Mouse (Mus musculus) lung, postnatal 0 days (tissue): Measurements from ENCODE around the gene Atpaf1.

ENCODE experiments used
- CTCF ChIP-seq: IDR thresholded peaks from 2 replicates; pipeline ENCODE4 v1.5.1; 2016; ENCODE audit warnings: antibody characterized with exemption, mild to moderate bottlenecking
- EP300 ChIP-seq: IDR thresholded peaks from 2 replicates; pipeline ENCODE4 v1.6.1; 2016; ENCODE audit warnings: antibody characterized with exemption, mild to moderate bottlenecking, control low read depth

DNA sequence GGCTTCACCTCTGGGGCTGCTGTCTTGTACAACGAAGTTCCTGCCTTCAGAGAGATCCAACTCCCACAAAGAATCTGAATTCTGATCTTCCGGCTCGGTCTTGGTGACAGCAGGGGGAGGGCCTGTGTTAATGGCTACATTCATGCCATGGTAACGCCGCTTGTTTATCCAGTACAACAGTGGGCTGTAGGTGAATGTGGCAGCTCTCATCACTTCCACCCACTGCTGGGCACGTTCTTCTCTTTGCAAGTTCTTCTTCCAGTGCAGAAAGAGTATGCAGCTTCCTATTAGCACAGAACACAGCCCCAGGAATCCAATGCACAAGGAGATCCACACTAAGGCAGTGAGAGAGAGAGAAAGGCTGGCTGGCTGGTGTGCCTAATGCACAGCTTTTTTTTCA is 4.3 kb upstream of the Atpaf1 start:
- TF ChIP-seq CTCF (no peak), EP300 (no peak)
